Mouse (Mus musculus) liver (tissue): ENCODE measurements at regions not wholly inside any gene's neighbourhood (a gene's known extent, or its start where the extent isn't known, plus 50 kb on each side); places are given as distances from the start of the nearest gene placed in this dataset.

ENCODE experiments used
- DNase-seq: peaks from one replicate; pipeline ENCODE4 v3.0.0-alpha.2; 2020; ENCODE audit warnings: mixed read lengths

- no peak for DNase-seq
Measured at GRCm38 (mm10) chr13:102031416-102031815, 263.4 kb upstream of the Pik3r1 start.

- no peak for DNase-seq
Measured at GRCm38 (mm10) chr13:102034484-102034883, 266.5 kb upstream of the Pik3r1 start.

- DNase-seq = no peak
Measured at GRCm38 (mm10) chr13:102036001-102036400, 268.0 kb upstream of the Pik3r1 start.

- DNase-seq = no peak
Measured at GRCm38 (mm10) chr13:102036819-102037624, 269.0 kb upstream of the Pik3r1 start.

GRCm38 (mm10) chr13:102060213-102060612 is 292.2 kb upstream of the Pik3r1 start:
- DNase-seq = no peak

- peak; percentile 15 for DNase-seq
Measured at GRCm38 (mm10) chr13:102064590-102065273, 296.7 kb upstream of the Pik3r1 start.

- no peak for DNase-seq
Measured at GRCm38 (mm10) chr13:102065274-102065640, 297.2 kb upstream of the Pik3r1 start.

- no peak for DNase-seq
Measured at GRCm38 (mm10) chr13:102065796-102066195, 297.8 kb upstream of the Pik3r1 start.

- DNase-seq = no peak
Measured at GRCm38 (mm10) chr13:102070740-102071139, 302.7 kb upstream of the Pik3r1 start.

GRCm38 (mm10) chr13:102072366-102072765 is 304.3 kb upstream of the Pik3r1 start:
- no peak for DNase-seq

GRCm38 (mm10) chr13:102087766-102088165 is 319.7 kb upstream of the Pik3r1 start:
- DNase-seq = no peak

GRCm38 (mm10) chr13:102089551-102089950 is 321.5 kb upstream of the Pik3r1 start:
- peak; percentile 9 for DNase-seq

- no peak for DNase-seq
Measured at GRCm38 (mm10) chr13:102094193-102094592, 326.2 kb upstream of the Pik3r1 start.

GRCm38 (mm10) chr13:102103161-102103560 is 335.1 kb upstream of the Pik3r1 start:
- no peak for DNase-seq

- no peak for DNase-seq
Measured at GRCm38 (mm10) chr13:102106188-102106587, 338.2 kb upstream of the Pik3r1 start.

- DNase-seq = no peak
Measured at GRCm38 (mm10) chr13:102108204-102108603, 340.2 kb upstream of the Pik3r1 start.

- no peak for DNase-seq
Measured at GRCm38 (mm10) chr13:102108916-102109315, 340.9 kb upstream of the Pik3r1 start.

GRCm38 (mm10) chr13:102113941-102114340 is 345.9 kb upstream of the Pik3r1 start:
- DNase-seq = no peak

GRCm38 (mm10) chr13:102122341-102122740 is 354.3 kb upstream of the Pik3r1 start:
- no peak for DNase-seq

GRCm38 (mm10) chr13:102127933-102128430 is 360.0 kb upstream of the Pik3r1 start:
- no peak for DNase-seq

- no peak for DNase-seq
Measured at GRCm38 (mm10) chr13:102131459-102131858, 363.4 kb upstream of the Pik3r1 start.

GRCm38 (mm10) chr13:102132154-102132553 is 364.1 kb upstream of the Pik3r1 start:
- DNase-seq = no peak

- no peak for DNase-seq
Measured at GRCm38 (mm10) chr13:102132696-102133095, 364.7 kb upstream of the Pik3r1 start.

GRCm38 (mm10) chr13:102135210-102135609 is 367.2 kb upstream of the Pik3r1 start:
- DNase-seq = no peak
